In the genomic region with DNA sequence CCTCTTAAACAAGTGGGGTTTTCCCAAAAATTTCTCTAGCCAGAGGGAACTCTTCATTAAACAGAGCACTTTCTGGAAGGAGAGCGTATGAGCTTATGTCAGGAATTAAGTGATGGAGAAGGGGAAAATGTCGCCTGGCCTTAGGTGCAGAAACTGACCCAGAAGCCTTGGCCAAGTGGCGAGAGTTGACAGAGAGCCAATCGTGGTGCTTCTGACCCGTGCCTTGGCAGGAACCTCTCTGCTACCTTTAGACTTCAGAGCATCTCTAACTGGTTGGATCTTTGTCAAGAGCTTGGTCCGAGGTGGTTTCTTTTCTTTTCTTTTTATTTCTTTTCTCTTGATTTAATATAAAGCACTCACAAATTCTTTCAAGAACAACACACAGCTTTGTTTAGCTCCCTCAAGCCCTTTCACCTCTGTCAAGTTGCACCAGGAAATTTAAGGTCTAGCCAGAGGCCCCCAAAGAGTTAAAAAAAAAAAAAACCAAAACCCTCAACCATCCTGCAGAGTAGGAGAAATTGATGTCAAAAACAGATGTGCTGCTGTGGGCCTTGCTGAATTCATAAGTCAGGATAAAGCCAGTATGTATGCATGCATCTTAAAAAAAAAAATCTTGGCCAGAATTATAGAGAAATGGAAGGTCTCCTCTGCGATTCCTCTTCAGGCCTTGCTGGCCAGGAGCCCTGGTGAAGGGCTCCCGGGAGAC, we compare ENCODE assay signal across 9 mouse cellular contexts.
DNase-seq lines count a peak whose midpoint lies in the region; ATAC-seq and TF ChIP-seq lines count a peak whose summit lies in the region.
"Had no signal": no experiment of that assay in that cellular context is flagged by ENCODE, and none has a peak within 500 bp of the region (broad histone marks: within the 10 kb centered on the region; RNA-seq: fewer than 3 reads in every experiment).

No protein-coding gene starts in this region.

- ATAC-seq in heart, embryonic 12.5 days (ENCODE audit: insufficient number of reproducible peaks, low FRiP score), result no peak
- ATAC-seq in hindbrain, embryonic 15.5 days (ENCODE audit: low FRiP score, low read depth), result no peak
- no peak for ATAC-seq in midbrain, embryonic 15.5 days (replicated peaks)
- ATAC-seq: liver, embryonic 12.5 days had no signal

- peak overlapping the region; percentile 21 for H3K4me2 ChIP-seq in heart, embryonic 12.5 days
- H3K4me2 ChIP-seq in hindbrain, embryonic 15.5 days, result no peak overlapping the region
- no peak overlapping the region for H3K4me2 ChIP-seq in midbrain, embryonic 15.5 days
- H3K4me2 ChIP-seq: liver, embryonic 12.5 days had no signal

- no peaks in the 10 kb centered on the region for H3K36me3 ChIP-seq in heart, embryonic 12.5 days
- H3K36me3 ChIP-seq in embryonic facial prominence, embryonic 10.5 days (replicated peaks), result no peaks in the 10 kb centered on the region
- H3K36me3 ChIP-seq in hindbrain, embryonic 15.5 days, result 0 out of 2 replicates have a peak, but pooled peaks cover 3% of the 10 kb centered on the region
- no peaks in the 10 kb centered on the region for H3K36me3 ChIP-seq in midbrain, embryonic 15.5 days (replicated peaks)
- H3K36me3 ChIP-seq in thymus, adult 2 months (ENCODE audit: control insufficient read depth, insufficient read depth, low read length), result no peaks in the 10 kb centered on the region
- H3K36me3 ChIP-seq: liver, embryonic 12.5 days had no signal

- H3K9ac ChIP-seq in heart, embryonic 12.5 days, result no peak overlapping the region
- no peak overlapping the region for H3K9ac ChIP-seq in hindbrain, embryonic 15.5 days
- H3K9ac ChIP-seq in midbrain, embryonic 15.5 days, result no peak overlapping the region
- H3K9ac ChIP-seq: liver, embryonic 12.5 days had no signal

- H3K4me1 ChIP-seq in heart, embryonic 12.5 days (replicated peaks), result peaks cover 33% of the 10 kb centered on the region
- peaks cover 54% of the 10 kb centered on the region for H3K4me1 ChIP-seq in embryonic facial prominence, embryonic 10.5 days
- H3K4me1 ChIP-seq in hindbrain, embryonic 15.5 days (replicated peaks), result peaks cover 13% of the 10 kb centered on the region
- peaks cover 13% of the 10 kb centered on the region for H3K4me1 ChIP-seq in midbrain, embryonic 15.5 days
- peaks cover 12% of the 10 kb centered on the region for H3K4me1 ChIP-seq in thymus, adult 2 months (replicated peaks; ENCODE audit: control insufficient read depth, insufficient read depth, low read length)
- H3K4me1 ChIP-seq: liver, embryonic 12.5 days had no signal

- no peak for TF ChIP-seq POLR2A in thymus, adult 2 months (IDR thresholded peaks at IDR 0.05; ENCODE audit: control insufficient read depth, extremely low read depth, insufficient read depth, low read length, poor library complexity)

- no peak for DNase-seq in heart, postnatal 36 days
- DNase-seq in embryonic facial prominence, embryonic 10.5 days (ENCODE audit: low spot score), result no peak
- DNase-seq in spleen, adult 12 weeks (ENCODE audit: low spot score), result no peak
- no peak for DNase-seq in thymus, adult 2 months
- DNase-seq in left cerebral cortex, postnatal 36 days (ENCODE audit: low spot score in 2 of 2), result no peak

- intact Hi-C loops in heart, postnatal 36 days (cut with DNase I), result loop anchor here (2.0 to 5.0 kb wide), 2 partner anchors 224 to 294 kb away; no protein-coding TSS in a partner anchor
- intact Hi-C loops in left cerebral cortex, postnatal 36 days (cut with DNase I), result no loop called here

- TF ChIP-seq CTCF in thymus, adult 2 months (IDR thresholded peaks at IDR 0.05; ENCODE audit: borderline replicate concordance, control insufficient read depth, extremely low read depth, insufficient read depth, low read length, poor library complexity), result no peak

- H3K9me3 ChIP-seq in heart, embryonic 12.5 days (replicated peaks), result peaks cover 8% of the 10 kb centered on the region
- H3K9me3 ChIP-seq in embryonic facial prominence, embryonic 10.5 days, result no peaks in the 10 kb centered on the region
- H3K9me3 ChIP-seq in hindbrain, embryonic 15.5 days, result 0 out of 2 replicates have a peak, but pooled peaks cover 3% of the 10 kb centered on the region
- H3K9me3 ChIP-seq in midbrain, embryonic 15.5 days, result no peaks in the 10 kb centered on the region
- H3K9me3 ChIP-seq: liver, embryonic 12.5 days had no signal

- peak overlapping the region; percentile 53; the same call in 1 of the 2 replicates for H3K27ac ChIP-seq in heart, embryonic 12.5 days (ENCODE audit: poor library complexity, severe bottlenecking)
- H3K27ac ChIP-seq in embryonic facial prominence, embryonic 10.5 days (replicated peaks), result peak overlapping the region; percentile 85
- peak overlapping the region; percentile 71; the same call in 1 of the 2 replicates for H3K27ac ChIP-seq in hindbrain, embryonic 15.5 days (replicated peaks)
- H3K27ac ChIP-seq in midbrain, embryonic 15.5 days, result peak overlapping the region; percentile 73
- no peak overlapping the region for H3K27ac ChIP-seq in thymus, adult 2 months (ENCODE audit: control insufficient read depth, insufficient read depth, low read length)
- H3K27ac ChIP-seq: liver, embryonic 12.5 days had no signal

- H3K27me3 ChIP-seq in heart, embryonic 12.5 days (replicated peaks), result no peaks in the 10 kb centered on the region
- H3K27me3 ChIP-seq in embryonic facial prominence, embryonic 10.5 days (replicated peaks; ENCODE audit: low read depth, poor library complexity, severe bottlenecking), result no peaks in the 10 kb centered on the region
- H3K27me3 ChIP-seq in hindbrain, embryonic 15.5 days, result no peaks in the 10 kb centered on the region
- H3K27me3 ChIP-seq in midbrain, embryonic 15.5 days (replicated peaks), result no peaks in the 10 kb centered on the region
- no peaks in the 10 kb centered on the region for H3K27me3 ChIP-seq in thymus, adult 2 months (ENCODE audit: control insufficient read depth, insufficient read depth, low read length)
- H3K27me3 ChIP-seq: liver, embryonic 12.5 days had no signal

- WGBS in heart, embryonic 12.5 days, result 57% methylated on average over 8 of the region's 8 CpGs
- WGBS in embryonic facial prominence, embryonic 10.5 days, result 34% methylated on average over 8 of the region's 8 CpGs
- 55% methylated on average over 8 of the region's 8 CpGs for WGBS in hindbrain, embryonic 15.5 days
- WGBS in midbrain, embryonic 15.5 days, result 48% methylated on average over 8 of the region's 8 CpGs
- 90% methylated on average over 8 of the region's 8 CpGs for WGBS in thymus, adult 2 months

- H3K4me3 ChIP-seq in heart, embryonic 12.5 days, result no peak overlapping the region
- H3K4me3 ChIP-seq in embryonic facial prominence, embryonic 10.5 days, result peak overlapping the region; percentile 29; the same call in 1 of the 2 replicates
- H3K4me3 ChIP-seq in hindbrain, embryonic 15.5 days, result no peak overlapping the region
- H3K4me3 ChIP-seq in midbrain, embryonic 15.5 days, result no peak overlapping the region
- no peak overlapping the region for H3K4me3 ChIP-seq in thymus, adult 2 months (ENCODE audit: control insufficient read depth, insufficient read depth, low read length)
- H3K4me3 ChIP-seq: liver, embryonic 12.5 days had no signal
